Mouse (Mus musculus) embryonic facial prominence, embryonic 14.5 days (tissue): ENCODE measurements around the gene Daam2. TPM values are rescaled to one million over a fixed set of nuclear protein-coding genes. Genes with fewer than 3 reads are reported as not detected.
A peak's percentile ranks its signal among the peaks of the same experiment; 100 is the strongest.

ENCODE experiments used
- ATAC-seq: fragments of 200-750 bp; cut with Nextera tagmentation; 2 replicates; pipeline ENCODE4 v1.8.0; 2017; ENCODE audit warnings: low read depth, moderate number of reproducible peaks, moderate TSS enrichment
- DNase-seq: peaks from one replicate; pipeline ENCODE4 v3.0.0-alpha.2; 2015; ENCODE audit warnings: low spot score
- H3K27ac ChIP-seq: fragments of 300-500 bp; sonication (generic); replicated peaks from 2 replicates; pipeline ENCODE4 v1.5.1; 2014; ENCODE audit warnings: low read depth, mild to moderate bottlenecking, low read length, moderate library complexity
- H3K27me3 ChIP-seq: fragments of 300-500 bp; sonication (generic); replicated peaks from 2 replicates; pipeline ENCODE4 v1.6.1; 2014; ENCODE audit warnings: low read length; ENCODE audit not compliant: control insufficient read depth, insufficient read depth
- H3K36me3 ChIP-seq: fragments of 300-500 bp; sonication (generic); 2 replicates; pipeline ENCODE4 v1.6.1; 2014; ENCODE audit warnings: low read length, mixed read lengths; ENCODE audit not compliant: control insufficient read depth, insufficient read depth
- H3K4me1 ChIP-seq: fragments of 300-500 bp; sonication (generic); 2 replicates; pipeline ENCODE4 v1.6.1; 2014; ENCODE audit warnings: antibody characterized with exemption, low read length; ENCODE audit not compliant: control insufficient read depth, insufficient read depth
- H3K4me2 ChIP-seq: fragments of 300-500 bp; sonication (generic); 2 replicates; pipeline ENCODE4 v1.6.1; 2014; ENCODE audit warnings: low read depth, mild to moderate bottlenecking, low read length, moderate library complexity, mixed read lengths
- H3K4me3 ChIP-seq: fragments of 300-500 bp; sonication (generic); 2 replicates; pipeline ENCODE4 v1.5.1; 2014; ENCODE audit warnings: low read depth, mild to moderate bottlenecking, low read length
- H3K9ac ChIP-seq: fragments of 300-500 bp; sonication (generic); 2 replicates; pipeline ENCODE4 v1.6.1; 2014; ENCODE audit warnings: low read depth, mild to moderate bottlenecking, low read length, moderate library complexity, mixed read lengths
- H3K9me3 ChIP-seq: fragments of 300-500 bp; sonication (generic); 2 replicates; pipeline ENCODE4 v1.6.1; 2016; ENCODE audit warnings: low read length; ENCODE audit not compliant: control insufficient read depth
- WGBS: fragments of 180-500 bp; shearing (Covaris S2); extraction: QIAGEN DNeasy Blood & Tissue Kit; methylation state at CpG from one replicate; pipeline ENCODE4 v1.1.7; 2014; 5-methylcytosine and 5-hydroxymethylcytosine counted together
- polyA plus RNA-seq: library from polyadenylated mRNA; unstranded; fragments of >200 nt; fragmentation: Nextera tagmentation; extraction: Ambion mirVana; gene quantifications from 2 replicates; pipeline ENCODE4 v1.2.1, GENCODE M21; 2014

Gene Daam2
- 8.0 and 8.6 TPM in 2 replicates for polyA plus RNA-seq

- no peaks in the 10 kb centered on the region for H3K27me3 ChIP-seq
- H3K4me2 ChIP-seq: peak within 1 kb of the TSS; percentile 84
- WGBS: 4% methylated on average over 32 of the region's 38 CpGs
- H3K9ac ChIP-seq: peak within 1 kb of the TSS; percentile 74
- ATAC-seq (peak; percentile 91), DNase-seq (peak; percentile 86)
- H3K36me3 ChIP-seq: no peaks in the 10 kb centered on the region
- peaks cover 17% of the 10 kb centered on the region; the same call in 1 of the 2 replicates for H3K4me1 ChIP-seq
- H3K27ac ChIP-seq: peak within 1 kb of the TSS; percentile 94
- no peaks in the 10 kb centered on the region for H3K9me3 ChIP-seq
- H3K4me3 ChIP-seq: peak within 1 kb of the TSS; percentile 57
These were observed at the start of gene Daam2 for GRCm38 (mm10) chr17:49563830-49564470. TSS of gene Daam2 (minus strand) at chr17:49564343.

GRCm38 (mm10) chr17:49610296-49610695 lies 46.2 kb upstream of the Daam2 start:
- DNase-seq: peak; percentile 27
- no peak overlapping the region for H3K9ac ChIP-seq
- no peak for ATAC-seq
- H3K36me3 ChIP-seq: no peaks in the 10 kb centered on the region
- peaks cover 8% of the 10 kb centered on the region for H3K4me1 ChIP-seq
- H3K4me2 ChIP-seq: no peak overlapping the region
- no peaks in the 10 kb centered on the region for H3K9me3 ChIP-seq
- 31% methylated on average over 8 of the region's 8 CpGs for WGBS
- H3K4me3 ChIP-seq: no peak overlapping the region
- peak overlapping the region; percentile 41; the same call in 1 of the 2 replicates for H3K27ac ChIP-seq
- H3K27me3 ChIP-seq: no peaks in the 10 kb centered on the region

- no peak for DNase-seq
- no peak for ATAC-seq
- no peak overlapping the region for H3K27ac ChIP-seq
- no peaks in the 10 kb centered on the region for H3K36me3 ChIP-seq
- no peak overlapping the region for H3K4me2 ChIP-seq
- 50% methylated on average over 7 of the region's 7 CpGs for WGBS
- no peaks in the 10 kb centered on the region for H3K9me3 ChIP-seq
- H3K27me3 ChIP-seq: no peaks in the 10 kb centered on the region
- no peak overlapping the region for H3K4me3 ChIP-seq
- no peak overlapping the region for H3K9ac ChIP-seq
- H3K4me1 ChIP-seq: peaks cover 3% of the 10 kb centered on the region
These were observed 43.3 kb upstream of the Daam2 start for GRCm38 (mm10) chr17:49607351-49608027.

- no peak overlapping the region for H3K4me3 ChIP-seq
- DNase-seq (no peak), ATAC-seq (no peak)
- no peak overlapping the region for H3K27ac ChIP-seq
- no peaks in the 10 kb centered on the region for H3K27me3 ChIP-seq
- H3K9me3 ChIP-seq: no peaks in the 10 kb centered on the region
- 71% methylated on average over 4 of the region's 4 CpGs for WGBS
- no peaks in the 10 kb centered on the region for H3K36me3 ChIP-seq
- H3K4me1 ChIP-seq: peaks cover 2% of the 10 kb centered on the region; the same call in 1 of the 2 replicates
- H3K4me2 ChIP-seq: no peak overlapping the region
- H3K9ac ChIP-seq: no peak overlapping the region
These were observed 41.3 kb upstream of the Daam2 start for GRCm38 (mm10) chr17:49605397-49605796.

GRCm38 (mm10) chr17:49590051-49590450 lies 25.9 kb upstream of the Daam2 start:
- Histone ChIP-seq H3K4me2 (no peak overlapping the region), H3K9ac (no peak overlapping the region), H3K27ac (no peak overlapping the region), H3K36me3 (no peaks in the 10 kb centered on the region), H3K4me3 (no peak overlapping the region), H3K27me3 (no peaks in the 10 kb centered on the region), H3K9me3 (no peaks in the 10 kb centered on the region), H3K4me1 (peaks cover 8% of the 10 kb centered on the region; the same call in 1 of the 2 replicates)
- peak; percentile 37; the same call in 1 of the 2 replicates for ATAC-seq
- peak; percentile 33 for DNase-seq
- WGBS: 29% methylated on average over 8 of the region's 8 CpGs

GRCm38 (mm10) chr17:49582471-49582870 lies 18.3 kb upstream of the Daam2 start:
- Histone ChIP-seq H3K9ac (no peak overlapping the region), H3K36me3 (no peaks in the 10 kb centered on the region), H3K27ac (no peak overlapping the region), H3K4me3 (no peak overlapping the region), H3K4me2 (no peak overlapping the region), H3K4me1 (peaks cover 4% of the 10 kb centered on the region), H3K9me3 (no peaks in the 10 kb centered on the region), H3K27me3 (no peaks in the 10 kb centered on the region)
- 42% methylated on average over 11 of the region's 11 CpGs for WGBS
- ATAC-seq (peak; percentile 37; the same call in 1 of the 2 replicates), DNase-seq (peak; percentile 32)

GRCm38 (mm10) chr17:49577321-49577720 lies 13.2 kb upstream of the Daam2 start:
- Histone ChIP-seq H3K4me2 (no peak overlapping the region), H3K36me3 (no peaks in the 10 kb centered on the region), H3K4me1 (peaks cover under 1% of the 10 kb centered on the region), H3K27ac (no peak overlapping the region), H3K27me3 (no peaks in the 10 kb centered on the region), H3K4me3 (no peak overlapping the region), H3K9ac (no peak overlapping the region), H3K9me3 (peaks cover 8% of the 10 kb centered on the region; the same call in 1 of the 2 replicates)
- ATAC-seq (no peak), DNase-seq (no peak)
- WGBS: 96% methylated on average over 3 of the region's 3 CpGs

- ATAC-seq (no peak), DNase-seq (peak; percentile 32)
- H3K9ac ChIP-seq: no peak overlapping the region
- 53% methylated on average over 8 of the region's 8 CpGs for WGBS
- no peaks in the 10 kb centered on the region for H3K4me1 ChIP-seq
- H3K27ac ChIP-seq: no peak overlapping the region
- no peaks in the 10 kb centered on the region for H3K27me3 ChIP-seq
- no peaks in the 10 kb centered on the region for H3K9me3 ChIP-seq
- no peak overlapping the region for H3K4me2 ChIP-seq
- H3K36me3 ChIP-seq: no peaks in the 10 kb centered on the region
- H3K4me3 ChIP-seq: no peak overlapping the region
These were observed 4.6 kb upstream of the Daam2 start for GRCm38 (mm10) chr17:49568717-49569116.
